Mouse (Mus musculus): ENCODE measurements around the gene Sema3d.

The Sema3d gene

DNA sequence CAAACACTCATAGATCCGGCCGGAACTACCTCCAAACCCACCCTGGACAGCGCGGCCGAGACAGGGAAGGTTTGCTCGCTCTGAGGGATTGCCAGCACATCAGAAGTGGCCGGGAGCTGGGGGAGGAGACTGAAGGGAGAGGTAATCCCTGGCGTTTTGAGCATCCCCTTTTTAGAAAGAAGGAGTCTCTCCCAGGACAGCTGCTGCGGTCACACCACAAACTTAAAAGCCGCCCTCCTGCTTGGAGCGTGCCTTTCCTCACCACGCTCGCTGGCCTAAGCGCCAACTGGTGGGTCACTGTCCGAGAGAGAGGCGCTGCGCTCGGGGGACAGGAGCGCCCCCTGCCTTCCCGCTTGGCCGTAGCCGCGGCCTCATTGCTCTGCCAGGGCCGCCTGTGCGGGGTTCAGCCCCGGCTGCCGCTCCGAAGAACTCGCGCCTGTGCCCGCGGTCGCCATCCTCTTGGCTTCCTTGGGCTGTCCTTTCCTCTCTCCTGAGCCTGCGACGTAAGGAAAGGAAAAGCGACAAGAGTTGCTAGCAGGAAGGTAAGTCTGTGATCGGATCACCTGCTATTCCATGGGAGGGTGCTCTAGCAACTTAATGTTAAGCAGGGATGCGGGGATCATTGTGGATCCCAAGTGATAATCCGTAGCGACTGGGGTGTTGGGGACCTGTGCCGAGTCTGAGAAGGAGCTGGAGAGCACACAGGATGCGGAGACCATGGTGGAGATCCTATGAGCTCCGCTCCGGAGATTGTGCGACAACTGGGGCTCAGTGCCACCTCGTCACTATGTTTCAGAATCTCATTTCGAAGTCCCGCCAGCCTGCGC is at the start of gene Sema3d:
Gene Sema3d (plus strand): TSS at position 253 of the 827 bp plus-strand sequence.
- DNase-seq, result peak; percentile 71 to 76

DNA sequence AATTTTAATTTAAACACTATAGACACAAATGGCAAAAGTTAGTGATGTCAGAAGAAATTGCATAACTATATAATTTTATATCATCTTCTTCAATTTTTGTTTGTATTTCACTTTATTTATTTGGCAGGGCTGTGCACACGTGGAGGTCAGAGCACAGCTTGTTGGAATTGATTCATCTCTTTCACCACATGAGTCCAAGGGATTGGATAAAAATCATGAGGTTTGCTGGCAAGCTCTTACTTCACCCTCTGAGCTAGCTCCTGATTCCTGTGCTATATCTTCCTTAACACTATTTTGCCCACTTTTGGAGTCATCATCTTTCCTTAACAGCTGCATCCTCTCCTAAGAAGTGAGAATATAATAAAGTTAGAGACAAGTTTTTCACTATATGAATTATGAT is 5.9 kb upstream of the Sema3d start:
- no peak for DNase-seq

DNA sequence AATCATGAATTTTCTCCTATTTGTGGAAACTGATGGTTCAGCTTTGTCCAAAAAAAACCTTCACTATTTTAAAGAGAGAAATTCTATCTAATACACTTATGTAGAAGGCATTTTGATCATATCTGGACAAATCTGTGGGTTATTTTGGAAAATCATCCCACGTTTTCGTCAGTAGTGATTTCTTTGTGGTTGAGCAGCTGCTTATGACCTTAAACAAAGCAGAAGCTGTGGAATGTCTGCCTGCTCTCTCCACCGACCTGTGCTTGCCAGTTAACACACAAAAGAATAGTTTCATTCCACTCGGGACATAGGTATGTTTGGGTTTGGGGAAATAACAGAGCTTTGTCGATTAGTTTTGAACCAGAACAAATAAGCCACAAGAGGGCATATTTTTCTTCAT is 4.3 kb upstream of the Sema3d start:
- no peak for DNase-seq

DNA sequence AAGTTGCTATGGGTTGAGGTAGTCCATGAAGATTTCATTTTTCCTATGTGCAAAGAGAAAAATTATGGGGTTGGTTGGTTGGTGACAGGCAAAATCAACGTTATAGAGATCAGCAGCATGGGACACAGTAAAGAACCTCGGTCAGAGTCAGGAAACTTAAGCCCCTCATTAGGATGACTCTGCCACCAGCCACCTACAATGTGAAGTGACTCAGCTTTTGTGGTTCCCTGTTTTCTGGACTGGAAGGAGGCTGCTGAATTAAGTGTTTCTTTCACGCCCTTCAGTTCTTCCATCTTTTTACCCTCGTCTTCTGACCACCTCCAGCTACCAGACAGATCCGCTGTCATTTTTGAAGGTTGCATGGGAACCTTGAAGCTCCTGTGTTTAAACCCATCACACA is 1.2 kb upstream of the Sema3d start:
- DNase-seq, result no peak

DNA sequence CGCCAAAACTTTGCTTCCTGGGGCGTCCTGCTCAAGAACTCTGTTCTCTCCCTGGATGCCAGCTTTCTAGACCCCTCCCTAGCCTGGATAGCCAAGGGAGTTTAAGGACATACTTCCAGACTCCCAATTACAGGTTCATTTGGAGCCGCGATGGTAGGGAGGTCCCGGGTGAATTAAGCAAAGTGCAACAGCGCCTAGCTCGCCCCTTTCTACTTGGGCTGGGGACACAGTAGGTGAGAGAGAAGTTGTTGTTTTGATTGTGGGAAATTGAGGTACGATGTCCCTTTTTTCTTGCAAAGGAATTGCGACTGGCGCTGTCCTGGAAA is 738 bp downstream of the Sema3d start:
- DNase-seq, result no peak

DNA sequence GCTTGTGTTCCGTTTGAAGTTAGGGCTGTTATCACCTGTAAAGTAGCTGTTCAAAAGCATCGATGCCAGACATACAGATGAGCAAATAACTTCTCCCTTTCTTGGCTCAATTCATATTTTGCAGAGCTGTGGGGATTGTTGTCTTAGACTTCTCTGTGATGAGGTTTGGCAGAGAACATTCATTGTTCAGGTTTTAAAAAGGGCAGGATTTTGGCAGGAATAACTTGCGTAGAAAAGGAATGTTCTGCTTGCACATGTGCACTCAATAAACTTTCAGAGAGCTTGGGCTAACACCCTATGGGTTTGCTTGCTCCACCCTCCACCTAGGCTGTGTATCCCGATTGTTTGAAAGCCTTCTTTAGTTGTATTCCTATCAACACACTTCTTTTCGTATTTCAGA is 9.5 kb downstream of the Sema3d start:
- DNase-seq, result no peak

DNA sequence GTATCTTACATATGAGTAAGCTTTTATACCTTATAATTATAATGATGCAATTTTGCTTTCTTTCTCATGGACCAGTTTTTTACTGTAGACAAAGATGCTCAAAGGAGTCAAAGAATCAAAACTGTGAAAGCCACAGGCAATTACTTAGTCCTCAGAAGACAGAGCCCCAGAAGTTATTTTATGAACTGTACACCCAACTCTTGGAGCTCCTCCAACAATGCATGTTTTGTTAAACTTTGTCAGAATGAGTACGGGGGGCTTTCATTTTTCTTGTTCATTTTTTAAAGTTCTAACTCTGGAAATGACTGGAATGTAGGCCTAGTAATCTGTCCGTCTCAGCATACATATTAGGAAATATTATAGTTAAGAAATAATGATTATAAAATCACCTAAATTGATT is 16.1 kb downstream of the Sema3d start:
- DNase-seq, result no peak

DNA sequence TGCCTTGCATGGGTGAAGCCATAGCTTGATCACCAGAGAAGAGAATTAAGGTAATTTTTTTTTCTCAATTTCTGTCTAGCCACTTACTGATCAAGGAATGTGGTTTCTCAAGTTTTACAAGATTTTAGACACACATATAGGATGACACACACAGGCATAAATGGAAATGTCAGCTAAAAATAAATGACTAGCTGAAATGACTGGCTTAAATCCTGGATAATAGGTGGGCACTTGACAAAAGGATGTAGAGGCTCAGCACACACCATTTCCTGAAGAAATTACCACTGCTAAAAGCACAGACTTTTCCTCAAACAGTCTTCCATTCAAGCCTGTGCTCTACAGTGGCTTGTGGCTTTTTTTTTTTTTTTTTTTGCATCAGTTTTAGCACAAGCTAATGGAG is 21.0 kb downstream of the Sema3d start:
- no peak for DNase-seq

DNA sequence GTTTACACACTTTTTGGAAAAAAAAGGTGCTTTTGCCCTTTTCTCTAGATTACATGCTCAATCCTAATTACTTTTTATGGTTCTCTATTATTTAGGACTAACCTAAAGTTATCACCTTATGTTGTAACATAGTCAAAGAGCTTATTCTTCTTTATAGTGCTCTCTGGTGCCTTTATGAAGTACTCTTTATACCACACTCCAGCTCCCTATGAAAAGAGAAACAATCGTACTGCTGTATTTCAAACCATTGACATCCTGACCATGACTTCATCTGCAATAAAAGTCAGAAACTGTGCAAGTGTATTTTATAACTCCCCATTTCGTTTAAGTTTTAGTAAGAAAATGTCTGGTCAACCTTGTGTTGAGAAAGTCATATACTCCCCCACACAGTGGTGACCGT is 29.4 kb downstream of the Sema3d start:
- DNase-seq, result no peak

DNA sequence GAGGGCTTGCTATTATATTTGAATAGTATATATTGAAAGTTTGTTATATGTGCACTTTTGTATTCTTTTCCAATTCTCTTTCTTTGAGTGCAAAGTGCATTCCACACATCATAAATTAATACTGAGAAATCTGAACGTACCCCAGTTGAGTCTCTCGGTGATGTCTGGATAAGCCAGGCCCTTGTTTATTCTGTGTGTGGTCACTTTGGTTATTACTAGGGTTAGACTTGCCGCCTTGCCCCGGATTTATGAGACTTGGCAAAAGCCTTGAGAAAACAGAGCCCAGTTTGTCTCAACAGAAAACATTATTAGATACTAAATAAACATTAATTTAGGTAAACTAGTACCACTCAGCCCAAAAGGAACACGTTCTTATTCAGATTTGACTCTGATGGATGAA is 40.1 kb downstream of the Sema3d start:
- DNase-seq, result no peak

DNA sequence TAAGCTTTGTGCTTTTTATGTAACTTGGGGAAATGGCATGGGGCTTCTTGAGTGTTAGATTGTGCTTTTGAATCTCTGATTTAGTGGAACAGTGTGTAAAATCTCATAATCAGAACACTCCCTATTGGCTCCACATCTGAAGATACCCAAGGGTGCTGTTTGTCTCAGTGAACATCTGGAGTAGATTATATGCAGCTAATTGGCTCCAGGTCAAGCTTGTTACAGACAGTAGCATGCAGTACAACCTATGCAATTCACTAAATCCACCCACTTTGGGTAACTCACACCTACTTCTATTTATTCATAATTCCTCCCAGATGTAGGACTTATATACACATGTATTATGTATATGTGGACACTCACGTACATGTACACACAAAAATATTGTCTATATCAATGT is 58.6 kb downstream of the Sema3d start:
- DNase-seq, result no peak

DNA sequence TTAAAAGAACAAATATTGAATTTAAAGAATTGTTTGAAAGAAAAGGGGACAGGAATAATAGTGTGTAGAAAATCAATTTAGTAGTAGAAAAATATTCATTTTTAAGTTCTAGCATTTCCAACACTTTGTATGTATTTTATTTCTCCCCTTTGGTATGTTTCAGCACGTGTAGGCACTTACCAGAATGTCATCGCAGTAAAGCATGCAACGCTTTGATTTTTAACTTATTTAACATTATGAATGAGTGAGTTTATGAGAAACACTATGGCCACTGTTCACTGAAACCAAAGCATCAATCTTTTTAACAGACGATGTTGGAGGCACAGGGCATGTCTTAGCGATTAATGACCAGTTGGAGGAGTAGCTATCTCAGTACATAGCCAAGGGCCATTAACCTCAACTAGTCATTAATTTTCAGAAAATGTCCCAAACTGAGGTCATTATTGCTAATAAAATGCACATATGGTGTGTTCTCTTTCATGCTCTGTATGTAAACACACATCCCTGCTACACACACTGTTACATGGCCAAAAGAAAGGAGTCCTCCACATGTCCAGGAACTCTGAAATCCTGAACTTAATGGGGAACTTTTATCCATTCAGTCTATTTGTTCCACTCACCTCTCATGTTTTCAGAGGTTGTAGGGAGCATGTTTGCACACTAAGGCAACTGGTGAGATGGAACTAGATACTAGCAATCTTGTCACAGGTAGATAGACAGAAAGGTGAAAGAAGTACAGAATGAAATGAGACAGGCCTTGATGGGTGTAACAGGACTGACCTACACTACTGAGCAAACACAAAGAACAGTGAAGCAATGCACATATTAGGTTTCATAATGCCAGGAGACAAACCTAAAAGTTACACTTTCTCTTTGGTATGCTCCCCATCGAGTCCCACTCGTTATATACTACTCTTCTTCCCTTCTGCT is 59.3 kb downstream of the Sema3d start:
- no peak for DNase-seq

DNA sequence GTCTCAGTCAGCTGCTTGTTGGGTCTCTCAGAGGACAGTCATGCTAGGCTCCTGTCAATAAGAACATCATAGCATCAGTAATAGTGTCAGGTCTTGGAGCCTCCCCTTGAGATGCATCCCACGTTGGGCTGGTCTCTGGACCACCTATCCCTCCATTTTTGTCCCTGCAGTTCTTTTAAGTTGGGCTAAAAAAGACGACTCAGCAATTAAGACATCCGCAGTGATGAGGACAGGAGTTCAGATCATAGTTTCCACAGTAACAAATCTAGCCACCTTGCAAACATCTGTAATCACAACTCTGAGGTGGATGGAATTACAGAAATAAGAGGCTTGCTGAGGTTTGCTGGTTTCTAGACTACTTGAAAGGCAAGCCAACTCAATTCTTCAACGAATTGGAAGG is 67.9 kb downstream of the Sema3d start:
- DNase-seq, result no peak

DNA sequence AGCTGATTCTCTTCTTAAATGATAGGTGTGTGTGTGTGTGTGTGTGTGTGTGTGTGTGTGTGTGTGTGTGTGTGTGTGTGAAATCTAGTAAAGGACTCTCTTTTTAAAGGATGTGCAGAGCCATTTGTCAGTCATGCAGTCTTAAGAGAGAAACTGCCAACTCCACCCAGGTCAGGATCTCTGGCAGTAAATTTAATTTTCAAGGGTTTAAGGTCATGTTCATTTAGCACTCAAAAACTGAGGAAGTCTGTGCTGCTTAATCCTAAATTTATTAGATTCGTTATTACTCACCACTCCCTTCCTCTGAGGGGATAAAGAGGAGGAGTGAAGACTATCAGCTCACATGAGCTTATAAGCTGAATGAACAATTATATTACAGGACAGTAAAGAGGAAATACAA is 71.8 kb downstream of the Sema3d start:
- no peak for DNase-seq

DNA sequence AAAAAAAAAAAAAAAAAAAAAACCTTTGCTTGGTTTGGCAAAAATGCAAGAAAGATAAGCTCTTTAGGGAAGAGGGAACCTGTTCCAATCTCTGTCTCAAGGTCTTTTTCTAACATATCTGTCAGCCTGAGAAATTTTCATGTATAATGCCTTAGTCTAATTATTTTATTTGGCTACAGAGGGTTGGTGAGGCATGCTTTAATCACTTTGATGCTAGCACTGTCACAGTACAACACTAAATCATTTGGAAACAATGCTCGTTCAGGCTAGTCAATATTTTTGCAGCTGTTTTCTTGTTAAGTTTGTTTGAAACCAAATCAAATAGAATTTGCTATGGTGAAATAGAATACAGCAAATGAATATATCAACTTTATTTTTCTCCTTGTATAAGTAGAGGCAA is 74.3 kb downstream of the Sema3d start:
- no peak for DNase-seq

DNA sequence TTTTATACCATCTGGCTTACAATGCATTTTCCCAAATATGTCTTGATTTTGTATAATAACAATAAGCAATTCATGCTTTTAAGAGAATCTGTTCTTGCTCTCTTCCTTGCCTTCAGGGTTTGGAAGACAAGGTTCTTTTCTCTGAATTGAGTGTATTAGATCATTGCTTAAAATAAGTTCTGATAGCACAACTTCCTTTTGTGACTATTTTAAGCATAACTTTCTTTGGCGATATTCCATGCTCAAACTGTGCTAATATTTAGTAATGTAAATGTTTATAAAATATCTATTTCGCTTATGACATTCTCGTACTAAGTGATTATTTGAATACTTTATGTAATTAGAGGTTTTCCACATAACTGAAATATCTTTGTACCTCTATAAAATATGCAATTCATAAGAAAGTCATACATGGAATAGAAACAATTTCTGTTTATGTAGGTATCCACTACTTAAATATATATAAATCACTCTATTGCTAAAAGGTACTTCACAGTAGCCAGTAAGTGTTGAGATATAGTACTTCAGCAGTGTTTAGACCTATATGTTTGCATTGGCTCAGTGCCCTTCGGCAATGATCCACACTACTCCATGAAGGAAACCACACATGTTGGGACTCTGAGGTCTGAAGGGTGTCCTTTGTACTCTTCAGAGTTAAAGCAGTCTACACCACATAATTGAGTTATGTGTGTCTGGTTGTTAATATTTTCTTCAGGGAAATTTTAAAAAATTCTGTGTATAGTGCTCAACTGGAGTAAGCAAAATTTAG is 84.6 kb downstream of the Sema3d start:
- DNase-seq, result no peak

DNA sequence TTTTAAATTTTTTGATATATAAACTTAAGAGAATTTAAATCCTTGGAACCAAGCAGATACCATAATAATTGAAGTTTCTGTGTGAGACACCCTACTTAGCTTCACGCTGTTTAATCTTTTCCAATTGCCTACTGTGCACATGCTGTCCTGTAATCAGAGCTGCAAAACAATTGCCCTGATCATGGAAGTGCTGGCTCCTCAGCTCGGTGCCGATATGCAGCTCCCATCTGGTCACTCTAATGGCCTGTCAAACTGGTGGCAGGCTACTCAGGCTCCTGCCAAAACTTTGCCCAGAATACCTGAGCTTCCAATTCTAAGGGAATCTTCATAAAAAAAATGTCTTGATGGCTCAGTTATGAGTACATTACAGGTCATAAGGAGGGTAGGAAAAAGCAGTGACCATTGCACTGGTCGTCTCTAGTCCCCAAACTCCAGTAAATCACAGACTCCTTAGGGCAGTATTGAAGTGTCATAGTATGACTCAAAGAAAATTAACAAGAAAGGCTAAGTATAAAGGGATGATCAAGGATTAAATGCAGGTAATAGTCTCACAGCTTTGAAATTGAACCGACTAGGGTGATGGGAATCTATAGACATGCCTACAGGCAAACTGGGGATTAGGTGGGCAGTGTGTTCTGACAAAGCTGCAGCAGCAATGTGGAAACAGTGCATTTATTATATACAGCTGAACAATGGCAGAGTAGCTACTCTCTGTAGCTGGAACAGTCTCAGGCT is 91.9 kb downstream of the Sema3d start:
- no peak for DNase-seq

DNA sequence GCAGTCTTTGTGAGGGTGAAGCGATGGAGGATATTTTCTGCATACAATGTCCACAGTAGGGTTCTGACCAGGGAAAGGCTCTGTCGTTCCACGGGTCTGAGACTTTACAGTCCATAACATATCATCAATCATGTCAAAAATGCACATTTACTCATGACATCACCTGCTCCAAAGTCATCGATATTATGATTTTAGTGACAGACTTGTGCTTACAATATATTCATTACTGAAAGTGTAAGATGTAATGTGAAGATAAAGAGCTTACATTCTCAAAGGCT is 92.4 kb downstream of the Sema3d start:
- DNase-seq, result no peak

DNA sequence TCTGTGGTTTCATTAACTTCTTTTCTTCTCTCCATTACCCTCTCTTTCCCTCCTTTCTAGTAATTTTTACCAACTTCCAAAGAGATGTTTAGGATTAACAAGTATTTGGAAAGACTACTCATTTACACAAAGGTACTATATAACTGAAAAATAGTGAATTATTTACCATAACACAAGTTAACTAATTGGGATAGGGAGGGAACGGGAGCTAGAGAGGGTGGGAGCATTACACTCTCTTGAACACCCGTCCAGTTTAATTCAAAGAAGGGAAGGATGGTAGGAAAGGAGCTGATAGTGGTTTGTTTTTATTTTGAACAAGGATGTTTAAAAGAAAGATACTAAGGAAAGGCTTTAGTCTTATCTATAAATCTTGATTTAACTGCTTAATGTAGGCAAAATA is 104.7 kb downstream of the Sema3d start:
- DNase-seq, result no peak

DNA sequence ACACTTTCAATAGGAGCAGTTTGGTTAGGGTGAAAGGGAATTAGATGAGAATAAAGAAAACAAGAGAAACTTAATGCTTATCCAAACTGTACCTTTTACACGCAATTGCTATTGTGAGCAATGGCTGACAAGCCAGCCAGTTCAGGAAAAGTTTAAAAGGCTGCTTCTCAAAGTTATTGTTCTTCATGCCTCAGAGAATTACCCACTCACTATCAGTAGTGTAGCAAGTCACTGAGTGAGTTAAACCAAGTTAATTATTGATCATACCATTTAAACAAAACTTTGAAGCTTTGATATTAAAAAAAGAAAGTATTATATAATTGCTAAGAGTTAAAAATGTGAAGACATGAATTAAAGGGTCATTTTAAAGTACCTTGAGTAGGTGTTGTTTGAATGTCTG is 108.5 kb downstream of the Sema3d start:
- DNase-seq, result no peak

DNA sequence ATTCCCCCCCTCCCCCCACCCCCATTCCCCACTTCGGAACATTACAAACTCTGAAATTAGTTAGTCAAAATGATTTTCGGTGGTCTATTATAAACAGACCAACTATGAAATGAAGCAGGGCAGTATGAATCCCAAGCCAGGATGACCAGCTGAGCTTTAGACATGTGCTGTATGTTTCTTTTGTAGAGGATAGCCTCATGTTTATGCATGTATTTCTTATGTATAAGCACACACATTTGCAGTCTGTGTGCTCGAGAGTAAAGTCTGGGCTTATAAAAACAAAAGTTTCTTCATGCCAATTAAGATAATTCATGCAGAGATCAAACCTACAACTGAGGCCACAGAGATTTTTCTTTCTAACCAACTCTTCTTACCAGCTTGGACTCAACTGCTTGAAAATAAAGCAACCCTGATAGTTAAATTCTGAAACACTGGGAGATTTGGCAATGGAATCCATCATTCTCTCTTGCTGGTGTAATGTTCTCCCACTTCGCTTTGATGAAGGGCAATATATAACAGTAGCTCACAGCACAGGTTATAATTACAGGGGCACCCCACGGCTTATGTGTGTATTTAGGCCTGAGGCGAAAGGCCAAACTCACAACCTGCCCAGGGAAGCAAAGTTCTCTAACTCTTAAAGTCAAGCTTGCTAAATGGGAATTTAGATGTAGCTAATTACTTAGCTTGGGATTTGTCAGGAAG is 115.2 kb downstream of the Sema3d start:
- no peak for DNase-seq

DNA sequence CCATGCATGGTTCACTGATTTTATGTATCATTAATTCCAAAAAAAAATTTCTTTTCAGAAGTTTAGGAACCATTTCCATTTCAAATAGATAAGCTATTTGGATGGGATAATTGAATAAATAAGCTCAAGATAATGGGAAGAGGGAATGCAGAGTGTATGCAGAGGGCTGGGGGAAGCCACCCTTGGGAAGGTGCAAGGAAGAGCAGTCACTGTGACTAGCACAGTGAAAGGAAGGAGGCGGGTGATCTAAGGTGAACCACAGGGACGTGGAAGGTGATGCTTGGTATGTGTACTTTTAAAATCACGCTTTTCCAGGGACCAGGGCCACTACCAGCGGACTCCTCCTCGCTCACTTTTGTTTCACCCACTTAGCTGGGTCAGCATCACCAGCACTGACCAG is 115.9 kb downstream of the Sema3d start:
- DNase-seq, result no peak

Measured in cerebellum, postnatal 36 days (tissue).